Mouse (Mus musculus) lung, postnatal 0 days (tissue): ENCODE measurements at regions not wholly inside any gene's neighbourhood (a gene's known extent, or its start where the extent isn't known, plus 50 kb on each side); places are given as distances from the start of the nearest gene placed in this dataset.

Experiments
- CTCF ChIP-seq: IDR thresholded peaks from 2 replicates; pipeline ENCODE4 v1.5.1; 2016; ENCODE audit warnings: antibody characterized with exemption, mild to moderate bottlenecking
- EP300 ChIP-seq: IDR thresholded peaks from 2 replicates; pipeline ENCODE4 v1.6.1; 2016; ENCODE audit warnings: antibody characterized with exemption, mild to moderate bottlenecking, control low read depth

- TF ChIP-seq CTCF (no peak), EP300 (no peak)
Observed at GRCm38 (mm10) chr13:47358986-47359385, 236.5 kb downstream of the Rnf144b start.
